Mouse (Mus musculus) neural tube, embryonic 14.5 days (tissue): ENCODE measurements around the gene Mertk. TPM values are rescaled to one million over a fixed set of nuclear protein-coding genes. Genes with fewer than 3 reads are reported as not detected.

Experiments used
- ATAC-seq: fragments of 200-750 bp; cut with Nextera tagmentation; 2 replicates; pipeline ENCODE4 v1.8.0; 2017; ENCODE audit warnings: low read depth, mild to moderate bottlenecking, moderate TSS enrichment, moderate library complexity
- H3K27ac ChIP-seq: fragments of 300-500 bp; sonication (generic); 2 replicates; pipeline ENCODE4 v1.5.1; 2014; ENCODE audit warnings: low read depth, mild to moderate bottlenecking, control low read depth, low read length, moderate library complexity, mixed read lengths
- H3K27me3 ChIP-seq: fragments of 300-500 bp; sonication (generic); 2 replicates; pipeline ENCODE4 v1.6.1; 2014; ENCODE audit warnings: low read length; ENCODE audit not compliant: control insufficient read depth, insufficient read depth
- H3K36me3 ChIP-seq: fragments of 300-500 bp; sonication (generic); 2 replicates; pipeline ENCODE4 v1.6.1; 2014; ENCODE audit warnings: low read length, mixed read lengths; ENCODE audit not compliant: control insufficient read depth, insufficient read depth
- H3K4me1 ChIP-seq: fragments of 300-500 bp; sonication (generic); 2 replicates; pipeline ENCODE4 v1.6.1; 2014; ENCODE audit warnings: low read length; ENCODE audit not compliant: control insufficient read depth, insufficient read depth
- H3K4me2 ChIP-seq: fragments of 300-500 bp; sonication (generic); 2 replicates; pipeline ENCODE4 v1.6.1; 2014; ENCODE audit warnings: mild to moderate bottlenecking, low read depth, low read length, control low read depth
- H3K4me3 ChIP-seq: fragments of 300-500 bp; sonication (generic); 2 replicates; pipeline ENCODE4 v1.5.1; 2014; ENCODE audit warnings: low read depth, low read length, control low read depth, mixed read lengths
- H3K9ac ChIP-seq: fragments of 300-500 bp; sonication (generic); replicated peaks from 2 replicates; pipeline ENCODE4 v1.6.1; 2014; ENCODE audit warnings: low read depth, mild to moderate bottlenecking, control low read depth, low read length, mixed read lengths
- H3K9me3 ChIP-seq: fragments of 300-500 bp; sonication (generic); 2 replicates; pipeline ENCODE4 v1.6.1; 2016; ENCODE audit warnings: low read length; ENCODE audit not compliant: control insufficient read depth
- WGBS: fragments of 180-500 bp; shearing (Covaris S2); extraction: QIAGEN DNeasy Blood & Tissue Kit; methylation state at CpG from one replicate; pipeline ENCODE4 v1.1.7; 2014; 5-methylcytosine and 5-hydroxymethylcytosine counted together
- polyA plus RNA-seq: library from polyadenylated mRNA; unstranded; fragments of >200 nt; fragmentation: Nextera tagmentation; extraction: Ambion mirVana; gene quantifications from 2 replicates; pipeline ENCODE4 v1.2.1, GENCODE M21; 2014

The Mertk gene
- polyA plus RNA-seq, 1 experiment from 2014 or later = 1.4 TPM

DNA sequence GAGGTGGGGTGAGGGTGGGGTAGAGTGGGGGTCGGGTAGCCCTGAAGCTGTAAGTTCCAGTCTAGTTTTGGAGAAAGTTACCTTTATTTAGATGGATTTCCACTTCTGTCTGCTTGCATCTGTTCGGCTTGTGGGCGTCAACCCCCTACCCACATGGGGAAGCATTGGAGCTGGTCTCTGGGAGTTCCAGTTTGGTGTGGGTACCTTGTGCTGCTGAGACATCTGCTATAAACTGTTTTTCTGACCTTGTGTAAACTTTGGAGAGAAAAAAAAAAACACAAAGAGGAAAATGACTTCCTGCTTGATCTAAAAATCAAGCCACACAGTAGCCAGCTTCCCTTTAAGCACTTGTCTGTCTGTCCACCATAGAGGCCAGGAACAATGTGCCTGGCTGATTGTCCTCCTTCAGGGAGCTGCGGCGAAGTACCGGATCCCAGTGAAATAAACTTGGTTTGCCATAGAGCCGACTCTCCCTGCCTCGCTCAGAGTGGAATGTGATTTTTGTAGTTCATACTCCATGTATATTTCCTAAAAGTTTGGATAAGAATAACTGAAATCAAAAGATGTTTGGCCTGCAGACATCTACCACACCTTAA lies 48.8 kb downstream of the Mertk start:
- 59% methylated on average over 8 of the region's 8 CpGs for WGBS
- Histone ChIP-seq H3K4me2 (no peak overlapping the region), H3K4me3 (no peak overlapping the region), H3K4me1 (no peaks in the 10 kb centered on the region), H3K36me3 (no peaks in the 10 kb centered on the region), H3K27ac (no peak overlapping the region), H3K9me3 (no peaks in the 10 kb centered on the region), H3K9ac (no peak overlapping the region), H3K27me3 (no peaks in the 10 kb centered on the region)
- no peak for ATAC-seq

GRCm38 (mm10) chr2:128748171-128748570 lies 49.4 kb downstream of the Mertk start:
- WGBS = 67% methylated on average over 6 of the region's 6 CpGs
- ATAC-seq = no peak
- Histone ChIP-seq H3K4me3 (no peak overlapping the region), H3K9me3 (no peaks in the 10 kb centered on the region), H3K27ac (no peak overlapping the region), H3K36me3 (no peaks in the 10 kb centered on the region), H3K9ac (no peak overlapping the region), H3K4me2 (no peak overlapping the region), H3K4me1 (no peaks in the 10 kb centered on the region), H3K27me3 (no peaks in the 10 kb centered on the region)

DNA sequence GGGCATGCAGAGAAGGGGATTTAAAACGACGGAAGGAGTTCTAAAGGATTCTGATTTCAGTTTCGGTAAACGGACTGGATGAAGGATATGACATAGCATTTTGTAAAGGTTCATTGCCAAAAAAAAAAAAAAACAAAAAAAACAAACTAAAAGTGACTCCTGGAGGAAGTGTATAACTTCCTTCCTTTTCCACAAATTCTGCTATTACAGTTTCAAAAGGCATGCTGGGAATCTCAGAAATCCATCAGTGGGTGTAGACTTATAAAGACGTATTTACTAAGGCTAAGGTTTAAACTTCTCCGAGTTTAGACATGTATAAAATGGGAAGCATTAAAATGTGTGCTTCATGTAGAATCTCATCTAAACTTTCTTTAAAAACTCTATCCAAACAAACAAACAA lies 52.3 kb downstream of the Mertk start:
- no peaks in the 10 kb centered on the region for H3K9me3 ChIP-seq
- H3K4me3 ChIP-seq = no peak overlapping the region
- H3K27me3 ChIP-seq = no peaks in the 10 kb centered on the region
- ATAC-seq = no peak
- WGBS = 91% methylated on average over 6 of the region's 6 CpGs
- H3K27ac ChIP-seq = no peak overlapping the region
- no peaks in the 10 kb centered on the region for H3K36me3 ChIP-seq
- no peak overlapping the region for H3K9ac ChIP-seq
- no peak overlapping the region for H3K4me2 ChIP-seq
- 0 out of 2 replicates have a peak, but pooled peaks cover 2% of the 10 kb centered on the region for H3K4me1 ChIP-seq

DNA sequence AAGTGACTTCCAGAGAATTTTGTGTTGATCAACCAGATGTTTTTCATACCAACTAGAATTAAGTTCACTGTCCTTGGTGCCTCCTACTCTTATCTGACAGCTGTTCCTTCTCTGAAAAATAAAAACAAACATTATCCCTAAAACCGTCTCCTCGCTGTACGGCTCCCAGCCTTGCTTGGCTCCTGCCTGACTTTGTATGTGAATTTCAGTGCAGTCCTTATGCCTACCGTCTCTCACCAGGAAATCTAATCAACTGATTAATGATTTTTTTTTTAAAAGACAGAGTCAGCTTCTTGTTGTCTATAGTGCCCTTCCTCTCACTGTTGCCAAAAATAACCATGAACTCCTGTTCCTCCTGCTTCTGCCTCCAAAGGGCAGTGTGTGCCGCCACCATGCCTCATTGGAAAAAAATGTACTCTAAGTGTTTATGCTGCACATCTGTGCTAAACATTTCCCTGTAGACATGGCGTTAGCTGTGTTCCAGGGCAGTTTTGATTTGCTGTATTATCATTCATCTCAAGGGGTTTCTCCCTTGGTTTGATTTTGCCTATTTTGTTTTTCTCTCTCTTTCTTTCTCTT lies 54.6 kb downstream of the Mertk start:
- WGBS = 63% methylated on average over 6 of the region's 6 CpGs
- Histone ChIP-seq H3K4me2 (no peak overlapping the region), H3K36me3 (no peaks in the 10 kb centered on the region), H3K9me3 (no peaks in the 10 kb centered on the region), H3K9ac (no peak overlapping the region), H3K27me3 (no peaks in the 10 kb centered on the region), H3K27ac (no peak overlapping the region), H3K4me3 (no peak overlapping the region), H3K4me1 (0 out of 2 replicates have a peak, but pooled peaks cover 2% of the 10 kb centered on the region)
- ATAC-seq = no peak

DNA sequence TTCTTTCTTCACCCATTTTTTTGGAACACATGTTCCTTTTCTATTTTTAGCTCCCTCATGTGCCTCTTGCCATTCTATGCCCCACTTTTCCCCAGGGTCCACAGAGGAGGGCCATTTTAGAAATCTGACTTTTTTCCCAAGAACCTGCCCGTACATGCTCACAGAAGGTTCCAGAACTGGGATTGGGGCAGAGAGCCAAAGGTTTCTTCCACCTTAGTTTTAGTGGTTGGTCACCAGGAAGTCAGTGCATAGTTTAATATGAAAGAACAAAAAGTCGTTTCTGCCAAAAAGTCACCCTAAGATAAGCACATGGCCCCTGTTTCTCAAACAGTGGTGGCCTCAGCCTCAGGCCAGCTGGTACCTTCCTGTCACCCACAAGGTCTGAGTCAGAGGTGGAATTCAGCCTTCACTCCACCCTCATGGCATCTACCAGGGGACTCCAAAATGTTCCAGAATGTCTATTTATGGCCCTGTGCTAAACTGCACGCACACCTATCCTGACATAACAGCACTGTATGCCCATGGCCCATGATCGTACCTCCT lies 56.5 kb downstream of the Mertk start:
- Histone ChIP-seq H3K4me2 (no peak overlapping the region), H3K27me3 (no peaks in the 10 kb centered on the region)

GRCm38 (mm10) chr2:128758724-128759340 lies 60.1 kb downstream of the Mertk start:
- no peaks in the 10 kb centered on the region for H3K27me3 ChIP-seq
- 36% methylated on average over 10 of the region's 10 CpGs for WGBS
- no peak overlapping the region for H3K9ac ChIP-seq
- ATAC-seq = peak; percentile 61
- H3K9me3 ChIP-seq = no peaks in the 10 kb centered on the region
- H3K4me1 ChIP-seq = peaks cover 4% of the 10 kb centered on the region; the same call in 1 of the 2 replicates
- no peaks in the 10 kb centered on the region for H3K36me3 ChIP-seq
- no peak overlapping the region for H3K4me2 ChIP-seq
- H3K4me3 ChIP-seq = no peak overlapping the region
- H3K27ac ChIP-seq = no peak overlapping the region

More for the DNA sequence above, 56.5 kb downstream of the Mertk start:
- no peaks in the 10 kb centered on the region for H3K9me3 ChIP-seq
- no peak overlapping the region for H3K9ac ChIP-seq
- H3K27ac ChIP-seq = no peak overlapping the region
- ATAC-seq = no peak
- no peaks in the 10 kb centered on the region for H3K36me3 ChIP-seq
- 89% methylated on average over 4 of the region's 4 CpGs for WGBS
- H3K4me1 ChIP-seq = peaks cover 6% of the 10 kb centered on the region; the same call in 1 of the 2 replicates
- no peak overlapping the region for H3K4me3 ChIP-seq

- 97% methylated on average over 9 of the region's 9 CpGs for WGBS
- no peak for ATAC-seq
- H3K27ac ChIP-seq = no peak overlapping the region
- H3K9me3 ChIP-seq = no peaks in the 10 kb centered on the region
- no peak overlapping the region for H3K4me3 ChIP-seq
- no peak overlapping the region for H3K9ac ChIP-seq
- H3K36me3 ChIP-seq = no peaks in the 10 kb centered on the region
- no peak overlapping the region for H3K4me2 ChIP-seq
- H3K27me3 ChIP-seq = no peaks in the 10 kb centered on the region
- H3K4me1 ChIP-seq = peaks cover 4% of the 10 kb centered on the region; the same call in 1 of the 2 replicates
These were observed 63.3 kb downstream of the Mertk start for GRCm38 (mm10) chr2:128762008-128762407.

- 100% methylated on average over 1 of the region's 1 CpGs for WGBS
- H3K9ac ChIP-seq = no peak overlapping the region
- H3K27ac ChIP-seq = no peak overlapping the region
- no peaks in the 10 kb centered on the region for H3K36me3 ChIP-seq
- H3K4me3 ChIP-seq = no peak overlapping the region
- H3K4me1 ChIP-seq = no peaks in the 10 kb centered on the region
- no peak overlapping the region for H3K4me2 ChIP-seq
- H3K9me3 ChIP-seq = no peaks in the 10 kb centered on the region
- no peaks in the 10 kb centered on the region for H3K27me3 ChIP-seq
- ATAC-seq = no peak
These were observed 67.0 kb downstream of the Mertk start for GRCm38 (mm10) chr2:128765787-128766186.
